Mouse (Mus musculus) ES-Bruce4 (cell line): ENCODE results near the gene Dcaf1.

Experiments
- CTCF ChIP-seq: IDR thresholded peaks from one replicate; pipeline ENCODE4 v1.8.1; 2011; ENCODE audit warnings: low read depth, low read length
- EP300 ChIP-seq: IDR thresholded peaks from 2 replicates; pipeline ENCODE4 v1.6.1; 2011; ENCODE audit warnings: low read depth, low read length; ENCODE audit not compliant: insufficient read depth
- POLR2A ChIP-seq: IDR thresholded peaks from one replicate; pipeline ENCODE4 v1.8.1; 2011; ENCODE audit warnings: low read length; ENCODE audit not compliant: insufficient read depth

DNA sequence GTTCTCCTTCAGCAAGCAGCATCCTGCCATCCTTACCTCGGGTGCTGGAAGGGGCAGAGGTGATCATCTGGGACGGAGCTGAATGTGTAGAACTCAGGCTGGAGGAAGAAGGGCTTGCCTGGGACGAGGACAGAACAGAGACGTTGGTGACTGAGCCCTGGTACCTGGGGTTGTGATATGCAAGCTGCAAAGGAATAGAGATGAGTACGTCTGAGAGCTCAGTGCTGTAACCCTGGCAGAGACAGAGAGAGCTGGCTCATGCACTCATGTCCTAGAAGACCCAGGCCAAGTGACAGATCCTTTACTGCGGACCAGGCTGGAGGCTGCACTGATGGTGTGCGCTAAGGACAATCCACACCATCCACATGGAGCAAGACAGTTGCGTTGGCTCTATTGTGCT is 84.9 kb downstream of the Dcaf1 start:
- TF ChIP-seq CTCF (no peak), EP300 (no peak), POLR2A (no peak)
